Mouse (Mus musculus): ENCODE data around the gene Cd72. TPM values are rescaled to one million over a fixed set of nuclear protein-coding genes. Genes with fewer than 3 reads are reported as not detected.

Gene Cd72
- polyA plus RNA-seq, 1 experiment from 2014 or later: 5.2 TPM

GRCm38 (mm10) chr4:43482591-43482990 lies 28.2 kb upstream of the Cd72 start:
- H3K4me2 ChIP-seq (replicated peaks; ENCODE audit: low read depth, low read length): no peak overlapping the region
- 67% methylated on average over 10 of the region's 10 CpGs for WGBS
- H3K4me1 ChIP-seq (ENCODE audit: control insufficient read depth, insufficient read depth, low read length): peaks cover 3% of the 10 kb centered on the region; the same call in 1 of the 2 replicates
- H3K27ac ChIP-seq (ENCODE audit: low read depth, low read length): no peak overlapping the region
- H3K9me3 ChIP-seq (ENCODE audit: control insufficient read depth, low read length): no peaks in the 10 kb centered on the region
- no peaks in the 10 kb centered on the region for H3K36me3 ChIP-seq (ENCODE audit: control insufficient read depth, insufficient read depth, low read length)
- H3K4me3 ChIP-seq (ENCODE audit: low read length): no peak overlapping the region
- no peak overlapping the region for H3K9ac ChIP-seq (ENCODE audit: low read depth, low read length)
- ATAC-seq (ENCODE audit: low FRiP score, low TSS enrichment): no peak
- H3K27me3 ChIP-seq (ENCODE audit: control insufficient read depth, insufficient read depth, low read length): no peaks in the 10 kb centered on the region

DNA sequence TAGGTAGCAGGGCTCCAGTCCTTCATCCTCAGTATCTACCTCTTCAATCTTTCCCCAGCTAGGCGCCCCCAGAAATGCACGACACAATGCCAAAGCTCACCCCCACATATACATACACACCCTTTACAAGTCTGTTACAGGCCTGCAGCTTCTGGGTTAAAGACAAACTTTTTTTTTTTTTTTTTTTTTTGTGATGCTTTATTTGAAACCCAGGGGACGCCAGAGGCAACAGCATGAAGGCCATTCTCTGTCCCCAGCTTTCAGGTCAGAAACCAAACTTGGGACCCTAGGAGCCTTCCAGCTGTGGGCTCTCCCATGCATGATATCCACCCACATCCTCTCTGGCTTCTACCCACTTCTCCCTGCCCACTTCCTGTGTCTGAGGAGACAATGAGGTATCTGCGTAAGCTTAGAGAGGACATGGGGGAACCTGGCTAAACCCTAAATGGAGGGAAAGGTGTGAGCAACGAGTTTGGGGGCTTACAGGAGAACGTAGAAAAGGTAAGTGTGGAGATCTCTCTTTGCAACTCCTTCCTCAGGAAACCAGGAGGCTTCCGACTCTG lies 27.5 kb upstream of the Cd72 start:
- H3K27me3 ChIP-seq (ENCODE audit: control insufficient read depth, insufficient read depth, low read length): no peaks in the 10 kb centered on the region
- peaks cover 3% of the 10 kb centered on the region; the same call in 1 of the 2 replicates for H3K4me1 ChIP-seq (ENCODE audit: control insufficient read depth, insufficient read depth, low read length)
- no peaks in the 10 kb centered on the region for H3K9me3 ChIP-seq (ENCODE audit: control insufficient read depth, low read length)
- H3K4me3 ChIP-seq (ENCODE audit: low read length): no peak overlapping the region
- no peaks in the 10 kb centered on the region for H3K36me3 ChIP-seq (ENCODE audit: control insufficient read depth, insufficient read depth, low read length)
- no peak for ATAC-seq (ENCODE audit: low FRiP score, low TSS enrichment)
- no peak overlapping the region for H3K4me2 ChIP-seq (replicated peaks; ENCODE audit: low read depth, low read length)
- WGBS: 72% methylated on average over 7 of the region's 7 CpGs
- H3K27ac ChIP-seq (ENCODE audit: low read depth, low read length): no peak overlapping the region
- H3K9ac ChIP-seq (ENCODE audit: low read depth, low read length): no peak overlapping the region

GRCm38 (mm10) chr4:43480985-43481384 lies 26.6 kb upstream of the Cd72 start:
- H3K4me2 ChIP-seq (replicated peaks; ENCODE audit: low read depth, low read length): no peak overlapping the region
- WGBS: 82% methylated on average over 5 of the region's 5 CpGs
- no peak for ATAC-seq (ENCODE audit: low FRiP score, low TSS enrichment)
- no peak overlapping the region for H3K27ac ChIP-seq (ENCODE audit: low read depth, low read length)
- no peaks in the 10 kb centered on the region for H3K27me3 ChIP-seq (ENCODE audit: control insufficient read depth, insufficient read depth, low read length)
- peaks cover 3% of the 10 kb centered on the region; the same call in 1 of the 2 replicates for H3K4me1 ChIP-seq (ENCODE audit: control insufficient read depth, insufficient read depth, low read length)
- H3K36me3 ChIP-seq (ENCODE audit: control insufficient read depth, insufficient read depth, low read length): no peaks in the 10 kb centered on the region
- no peak overlapping the region for H3K9ac ChIP-seq (ENCODE audit: low read depth, low read length)
- no peaks in the 10 kb centered on the region for H3K9me3 ChIP-seq (ENCODE audit: control insufficient read depth, low read length)
- no peak overlapping the region for H3K4me3 ChIP-seq (ENCODE audit: low read length)

- Histone ChIP-seq H3K9ac (ENCODE audit: low read depth, low read length) (no peak overlapping the region), H3K4me1 (ENCODE audit: control insufficient read depth, insufficient read depth, low read length) (peaks cover 3% of the 10 kb centered on the region; the same call in 1 of the 2 replicates), H3K36me3 (ENCODE audit: control insufficient read depth, insufficient read depth, low read length) (no peaks in the 10 kb centered on the region), H3K27ac (ENCODE audit: low read depth, low read length) (no peak overlapping the region), H3K4me3 (ENCODE audit: low read length) (no peak overlapping the region), H3K9me3 (ENCODE audit: control insufficient read depth, low read length) (no peaks in the 10 kb centered on the region), H3K4me2 (replicated peaks; ENCODE audit: low read depth, low read length) (no peak overlapping the region), H3K27me3 (ENCODE audit: control insufficient read depth, insufficient read depth, low read length) (no peaks in the 10 kb centered on the region)
- ATAC-seq (ENCODE audit: low FRiP score, low TSS enrichment): no peak
- 51% methylated on average over 24 of the region's 24 CpGs for WGBS
These were observed 24.7 kb upstream of the Cd72 start for GRCm38 (mm10) chr4:43478906-43479832.

DNA sequence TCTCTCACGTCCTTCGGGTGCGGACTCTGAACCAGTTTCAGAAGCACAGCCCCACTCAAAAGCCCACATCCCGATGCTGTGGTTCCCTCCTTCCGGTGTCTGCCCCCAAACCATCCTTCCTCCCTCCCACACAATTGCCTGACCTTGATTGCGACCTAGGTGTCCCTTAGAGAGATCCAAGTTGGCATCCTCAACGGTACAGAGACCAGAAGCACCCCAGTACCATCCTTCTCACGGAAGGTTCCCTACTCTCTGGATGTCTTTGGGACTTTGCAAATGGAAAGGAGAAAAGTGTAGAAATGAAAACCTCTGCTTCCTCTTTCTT lies 24.1 kb upstream of the Cd72 start:
- Histone ChIP-seq H3K27ac (ENCODE audit: low read depth, low read length) (no peak overlapping the region), H3K4me2 (replicated peaks; ENCODE audit: low read depth, low read length) (peak overlapping the region; percentile 40), H3K27me3 (ENCODE audit: control insufficient read depth, insufficient read depth, low read length) (no peaks in the 10 kb centered on the region), H3K9me3 (ENCODE audit: control insufficient read depth, low read length) (no peaks in the 10 kb centered on the region), H3K9ac (ENCODE audit: low read depth, low read length) (peak overlapping the region; percentile 40; the same call in 1 of the 2 replicates), H3K4me3 (ENCODE audit: low read length) (peak overlapping the region; percentile 25), H3K4me1 (ENCODE audit: control insufficient read depth, insufficient read depth, low read length) (peaks cover 3% of the 10 kb centered on the region; the same call in 1 of the 2 replicates), H3K36me3 (ENCODE audit: control insufficient read depth, insufficient read depth, low read length) (no peaks in the 10 kb centered on the region)
- ATAC-seq (ENCODE audit: low FRiP score, low TSS enrichment): no peak
- WGBS: 51% methylated on average over 8 of the region's 8 CpGs

DNA sequence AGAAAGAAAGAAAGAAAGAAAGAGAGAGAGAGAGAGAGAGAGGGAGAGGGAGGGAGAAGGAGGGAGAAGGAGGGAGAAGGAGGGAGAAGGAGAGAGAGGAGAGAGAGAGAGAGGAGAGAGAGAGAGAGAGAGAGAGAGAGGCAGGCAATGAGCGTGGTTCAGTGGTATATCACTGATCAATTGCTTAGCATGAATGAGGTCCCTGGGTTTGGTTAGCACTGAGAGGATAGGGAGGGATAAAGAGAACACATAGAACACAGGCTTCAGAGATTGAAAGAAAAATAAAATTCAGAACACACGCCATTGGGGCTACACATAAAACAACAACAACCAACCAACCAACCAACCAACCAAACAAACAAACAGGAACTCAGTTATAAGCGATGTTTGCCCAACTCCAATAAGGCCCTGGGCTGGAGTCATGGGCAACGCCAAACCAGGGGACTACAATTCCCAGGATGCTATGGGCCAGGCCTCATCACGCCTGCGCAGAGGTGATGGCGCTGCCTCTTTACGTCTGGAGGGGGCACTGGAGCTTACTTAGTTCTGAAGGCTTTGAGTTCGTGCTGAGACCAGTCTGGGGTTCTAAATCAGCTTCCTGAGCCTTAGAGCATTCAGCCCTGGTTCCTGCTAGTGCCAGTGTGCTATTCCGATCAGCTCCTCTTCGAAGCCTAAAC lies 23.6 kb upstream of the Cd72 start:
- 17% methylated on average over 11 of the region's 11 CpGs for WGBS
- no peaks in the 10 kb centered on the region for H3K27me3 ChIP-seq (ENCODE audit: control insufficient read depth, insufficient read depth, low read length)
- H3K4me3 ChIP-seq (ENCODE audit: low read length): peak overlapping the region; percentile 25
- H3K9me3 ChIP-seq (ENCODE audit: control insufficient read depth, low read length): no peaks in the 10 kb centered on the region
- no peaks in the 10 kb centered on the region for H3K36me3 ChIP-seq (ENCODE audit: control insufficient read depth, insufficient read depth, low read length)
- peak overlapping the region; percentile 40 for H3K4me2 ChIP-seq (replicated peaks; ENCODE audit: low read depth, low read length)
- no peak overlapping the region for H3K27ac ChIP-seq (ENCODE audit: low read depth, low read length)
- H3K4me1 ChIP-seq (ENCODE audit: control insufficient read depth, insufficient read depth, low read length): peaks cover 3% of the 10 kb centered on the region; the same call in 1 of the 2 replicates
- ATAC-seq (ENCODE audit: low FRiP score, low TSS enrichment): peak; percentile 92
- peak overlapping the region; percentile 40; the same call in 1 of the 2 replicates for H3K9ac ChIP-seq (ENCODE audit: low read depth, low read length)

DNA sequence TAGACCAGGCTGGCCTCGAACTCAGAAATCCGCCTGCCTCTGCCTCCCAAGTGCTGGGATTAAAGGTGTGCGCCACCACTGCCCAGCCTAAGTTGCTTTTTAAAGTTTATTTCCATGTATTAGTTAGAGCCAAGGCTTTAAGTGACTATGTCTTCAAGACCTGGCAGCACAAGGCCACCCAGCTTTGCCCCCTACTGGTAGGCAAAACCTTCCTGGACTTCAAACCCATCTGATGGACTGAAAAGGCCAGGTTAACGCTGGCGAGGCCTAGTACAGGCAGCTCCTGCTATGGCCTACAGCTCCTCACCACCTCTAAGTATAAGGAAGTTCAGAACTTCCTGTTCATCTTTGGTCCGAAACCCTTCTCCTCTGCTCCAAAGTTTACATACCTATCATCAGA lies 22.2 kb upstream of the Cd72 start:
- Histone ChIP-seq H3K9me3 (ENCODE audit: control insufficient read depth, low read length) (no peaks in the 10 kb centered on the region), H3K4me3 (ENCODE audit: low read length) (no peak overlapping the region), H3K27me3 (ENCODE audit: control insufficient read depth, insufficient read depth, low read length) (no peaks in the 10 kb centered on the region), H3K27ac (ENCODE audit: low read depth, low read length) (no peak overlapping the region), H3K36me3 (ENCODE audit: control insufficient read depth, insufficient read depth, low read length) (no peaks in the 10 kb centered on the region), H3K4me1 (ENCODE audit: control insufficient read depth, insufficient read depth, low read length) (peaks cover 3% of the 10 kb centered on the region; the same call in 1 of the 2 replicates), H3K9ac (ENCODE audit: low read depth, low read length) (no peak overlapping the region), H3K4me2 (replicated peaks; ENCODE audit: low read depth, low read length) (no peak overlapping the region)
- no peak for ATAC-seq (ENCODE audit: low FRiP score, low TSS enrichment)
- WGBS: 91% methylated on average over 6 of the region's 6 CpGs

- Histone ChIP-seq H3K27me3 (ENCODE audit: control insufficient read depth, insufficient read depth, low read length) (no peaks in the 10 kb centered on the region), H3K9me3 (ENCODE audit: control insufficient read depth, low read length) (no peaks in the 10 kb centered on the region), H3K4me3 (ENCODE audit: low read length) (no peak overlapping the region), H3K27ac (ENCODE audit: low read depth, low read length) (no peak overlapping the region), H3K4me2 (replicated peaks; ENCODE audit: low read depth, low read length) (no peak overlapping the region), H3K4me1 (ENCODE audit: control insufficient read depth, insufficient read depth, low read length) (peaks cover 3% of the 10 kb centered on the region; the same call in 1 of the 2 replicates), H3K36me3 (ENCODE audit: control insufficient read depth, insufficient read depth, low read length) (no peaks in the 10 kb centered on the region), H3K9ac (ENCODE audit: low read depth, low read length) (no peak overlapping the region)
- no peak for ATAC-seq (ENCODE audit: low FRiP score, low TSS enrichment)
- WGBS: 73% methylated on average over 1 of the region's 1 CpGs
These were observed 19.2 kb upstream of the Cd72 start for GRCm38 (mm10) chr4:43473636-43474035.

Measured in kidney, embryonic 14.5 days (tissue).